Mouse (Mus musculus) neural tube, embryonic 12.5 days (tissue): ENCODE data around the gene Tlk2. TPM values are rescaled to one million over a fixed set of nuclear protein-coding genes. Genes with fewer than 3 reads are reported as not detected.

Experiments
- ATAC-seq: fragments of 200-750 bp; cut with Nextera tagmentation; 2 replicates; pipeline ENCODE4 v1.8.0; 2017; ENCODE audit warnings: low read depth, mild to moderate bottlenecking, moderate TSS enrichment, moderate library complexity; ENCODE audit not compliant: low FRiP score
- H3K27ac ChIP-seq: fragments of 300-500 bp; sonication (generic); 2 replicates; pipeline ENCODE4 v1.5.1; 2016
- H3K27me3 ChIP-seq: fragments of 300-500 bp; sonication (generic); replicated peaks from 2 replicates; pipeline ENCODE4 v1.6.1; 2016; ENCODE audit warnings: mild to moderate bottlenecking
- H3K36me3 ChIP-seq: fragments of 300-500 bp; sonication (generic); 2 replicates; pipeline ENCODE4 v1.6.1; 2016; ENCODE audit warnings: mild to moderate bottlenecking
- H3K4me1 ChIP-seq: fragments of 300-500 bp; sonication (generic); 2 replicates; pipeline ENCODE4 v1.6.1; 2016
- H3K4me2 ChIP-seq: fragments of 300-500 bp; sonication (generic); replicated peaks from 2 replicates; pipeline ENCODE4 v1.6.1; 2016; ENCODE audit warnings: mild to moderate bottlenecking
- H3K4me3 ChIP-seq: fragments of 300-500 bp; sonication (generic); 2 replicates; pipeline ENCODE4 v1.5.1; 2016
- H3K9ac ChIP-seq: fragments of 300-500 bp; sonication (generic); 2 replicates; pipeline ENCODE4 v1.6.1; 2016; ENCODE audit warnings: mild to moderate bottlenecking
- H3K9me3 ChIP-seq: fragments of 300-500 bp; sonication (generic); 2 replicates; pipeline ENCODE4 v1.6.1; 2016; ENCODE audit warnings: mild to moderate bottlenecking
- WGBS: fragments of 180-500 bp; shearing (Covaris S2); methylation state at CpG from one replicate; pipeline ENCODE4 v1.1.7; 2016; 5-methylcytosine and 5-hydroxymethylcytosine counted together
- polyA plus RNA-seq: library from polyadenylated mRNA; unstranded; fragments of >200 nt; fragmentation: Nextera tagmentation; extraction: Ambion mirVana; gene quantifications from 2 replicates; pipeline ENCODE4 v1.2.1, GENCODE M21; 2016

The Tlk2 gene
- polyA plus RNA-seq, 1 experiment from 2014 or later: 25.4 TPM

DNA sequence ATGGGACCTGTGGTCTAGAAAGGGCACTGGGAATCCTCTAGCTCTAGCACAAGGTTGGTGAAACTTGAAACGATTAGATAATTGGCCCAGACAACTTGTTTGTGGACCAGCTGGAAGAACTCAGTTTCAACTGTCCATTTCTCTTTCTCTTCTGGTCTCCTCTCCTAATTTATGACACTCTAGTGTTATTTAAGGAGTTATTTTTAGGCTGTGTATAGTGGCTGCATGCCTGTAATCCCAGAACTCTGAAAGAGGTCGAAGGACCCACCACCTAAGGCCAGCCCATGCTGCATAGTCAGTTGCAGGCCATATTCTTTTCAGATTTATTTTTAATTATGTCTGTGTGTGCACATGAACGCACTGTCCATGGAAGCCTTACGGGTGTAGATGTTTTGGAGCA, 916 bp downstream of the Tlk2 start:
- WGBS: 86% methylated on average over 4 of the region's 4 CpGs
- Histone ChIP-seq H3K27ac (no peak overlapping the region), H3K9me3 (no peaks in the 10 kb centered on the region), H3K4me1 (peaks cover 18% of the 10 kb centered on the region), H3K9ac (peak overlapping the region; percentile 91), H3K36me3 (peaks cover 5% of the 10 kb centered on the region), H3K4me3 (peak overlapping the region; percentile 97; the same call in 1 of the 2 replicates), H3K4me2 (peak overlapping the region; percentile 87), H3K27me3 (no peaks in the 10 kb centered on the region)
- ATAC-seq: no peak

DNA sequence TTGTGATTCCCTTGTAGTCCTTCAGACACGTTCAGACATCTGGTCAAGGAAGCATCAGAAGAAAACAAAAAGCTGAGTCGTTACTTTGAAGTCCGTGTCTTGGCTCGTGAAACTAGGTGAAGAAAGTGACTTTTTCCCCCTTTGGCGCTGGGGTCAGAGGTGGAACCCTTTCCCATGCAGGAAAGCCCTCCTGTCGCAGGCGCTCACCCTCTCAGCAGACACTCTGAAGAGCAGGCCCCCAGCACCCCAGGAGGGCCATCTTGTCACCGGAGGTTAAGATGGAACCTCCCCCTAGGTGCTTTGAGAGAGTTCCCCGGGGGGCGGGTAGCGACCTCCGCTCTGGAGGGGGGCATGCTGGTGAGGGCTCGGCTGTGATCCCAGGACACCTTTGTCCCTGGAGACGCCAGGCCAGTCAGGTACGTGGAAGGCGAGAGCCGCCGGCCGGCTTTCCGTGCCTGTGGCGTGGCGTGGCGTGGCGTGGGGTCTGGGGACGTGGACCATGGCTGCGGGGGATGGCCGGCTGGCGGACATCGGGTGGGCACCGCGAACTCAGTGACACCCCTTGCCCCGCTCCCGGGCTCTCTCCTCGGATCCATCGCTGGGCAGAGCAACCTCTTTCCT, 2.0 kb downstream of the Tlk2 start:
- WGBS: under 1% methylated on average over 35 of the region's 35 CpGs
- peak; percentile 60 for ATAC-seq
- Histone ChIP-seq H3K4me3 (peak overlapping the region; percentile 97), H3K27ac (peak overlapping the region; percentile 93), H3K4me1 (peaks cover 18% of the 10 kb centered on the region), H3K9ac (peak overlapping the region; percentile 91), H3K27me3 (no peaks in the 10 kb centered on the region), H3K36me3 (peaks cover 14% of the 10 kb centered on the region), H3K4me2 (peak overlapping the region; percentile 87), H3K9me3 (no peaks in the 10 kb centered on the region)

- peak overlapping the region; percentile 93 for H3K27ac ChIP-seq
- peak overlapping the region; percentile 99 for H3K9ac ChIP-seq
- under 1% methylated on average over 59 of the region's 60 CpGs for WGBS
- H3K4me1 ChIP-seq: peaks cover 18% of the 10 kb centered on the region
- peak overlapping the region; percentile 87 for H3K4me2 ChIP-seq
- peak overlapping the region; percentile 97 for H3K4me3 ChIP-seq
- H3K36me3 ChIP-seq: peaks cover 18% of the 10 kb centered on the region
- H3K27me3 ChIP-seq: no peaks in the 10 kb centered on the region
- H3K9me3 ChIP-seq: no peaks in the 10 kb centered on the region
- ATAC-seq: peak; percentile 96
Observed at GRCm38 (mm10) chr11:105181126-105181637, 2.6 kb downstream of the Tlk2 start.

DNA sequence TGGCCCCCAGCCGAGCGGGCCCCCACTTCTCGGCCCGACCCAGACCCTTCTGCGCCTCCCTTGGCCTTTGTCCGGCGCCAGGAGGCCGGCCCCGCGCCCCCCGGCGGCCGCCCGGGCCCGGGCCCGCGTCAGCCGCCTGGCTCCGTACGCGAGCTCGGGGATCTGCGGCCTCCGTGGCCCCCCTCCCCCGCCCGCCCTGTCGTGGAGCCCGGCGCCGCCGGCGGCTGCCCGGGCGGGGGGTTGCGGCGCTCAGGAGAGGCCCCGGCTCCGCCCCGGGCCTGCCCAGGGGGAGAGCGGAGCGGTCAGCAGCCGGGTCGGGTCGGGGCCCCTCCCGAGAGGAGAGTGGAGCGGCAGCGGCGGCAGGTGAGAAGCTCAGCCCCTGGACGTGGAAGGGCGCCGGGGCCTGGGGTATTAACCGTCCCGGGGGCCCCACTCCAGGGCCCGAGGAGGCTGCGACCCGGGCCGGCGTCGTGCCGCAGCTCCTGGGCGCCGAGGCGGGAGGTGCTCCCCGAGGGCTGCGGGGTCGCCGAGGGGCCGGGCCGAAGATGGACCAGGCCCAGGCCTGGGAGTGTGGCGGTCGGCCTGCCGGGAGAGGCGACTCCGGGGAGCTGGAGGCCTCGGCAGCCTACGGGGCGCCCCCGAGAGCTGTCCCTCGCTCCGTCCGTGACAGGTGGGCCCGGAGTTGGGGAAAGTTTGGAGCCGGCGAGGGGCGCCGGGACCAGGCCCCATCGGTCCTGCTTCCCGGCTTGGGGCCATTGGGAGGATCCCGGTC, 3.3 kb downstream of the Tlk2 start:
- WGBS: 3% methylated on average over 78 of the region's 89 CpGs
- Histone ChIP-seq H3K27ac (peak overlapping the region; percentile 75), H3K36me3 (peaks cover 18% of the 10 kb centered on the region), H3K9me3 (no peaks in the 10 kb centered on the region), H3K4me3 (peak overlapping the region; percentile 97), H3K27me3 (no peaks in the 10 kb centered on the region), H3K4me2 (peak overlapping the region; percentile 76), H3K9ac (peak overlapping the region; percentile 99), H3K4me1 (peaks cover 18% of the 10 kb centered on the region)
- ATAC-seq: peak; percentile 74

- WGBS: 8% methylated on average over 4 of the region's 4 CpGs
- H3K9ac ChIP-seq: peak overlapping the region; percentile 99
- H3K9me3 ChIP-seq: no peaks in the 10 kb centered on the region
Observed at GRCm38 (mm10) chr11:105182461-105182855, 3.9 kb downstream of the Tlk2 start.

GRCm38 (mm10) chr11:105184678-105185077, 6.1 kb downstream of the Tlk2 start:
- H3K9ac ChIP-seq: no peak overlapping the region
- no peak overlapping the region for H3K4me2 ChIP-seq
- H3K4me3 ChIP-seq: no peak overlapping the region
- WGBS: 91% methylated on average over 3 of the region's 3 CpGs
- H3K36me3 ChIP-seq: peaks cover 18% of the 10 kb centered on the region
- peaks cover 12% of the 10 kb centered on the region for H3K4me1 ChIP-seq
- H3K27me3 ChIP-seq: no peaks in the 10 kb centered on the region
- ATAC-seq: no peak
- no peak overlapping the region for H3K27ac ChIP-seq
- H3K9me3 ChIP-seq: no peaks in the 10 kb centered on the region

More at GRCm38 (mm10) chr11:105182461-105182855, 3.9 kb downstream of the Tlk2 start:
- ATAC-seq: no peak
- Histone ChIP-seq H3K4me2 (peak overlapping the region; percentile 76), H3K36me3 (peaks cover 18% of the 10 kb centered on the region), H3K4me1 (peaks cover 18% of the 10 kb centered on the region), H3K27ac (peak overlapping the region; percentile 75; the same call in 1 of the 2 replicates), H3K4me3 (peak overlapping the region; percentile 97), H3K27me3 (no peaks in the 10 kb centered on the region)

- H3K9ac ChIP-seq: no peak overlapping the region
- no peak overlapping the region for H3K27ac ChIP-seq
- H3K4me2 ChIP-seq: no peak overlapping the region
- H3K4me3 ChIP-seq: no peak overlapping the region
- WGBS: 90% methylated on average over 3 of the region's 3 CpGs
- peaks cover 5% of the 10 kb centered on the region; the same call in 1 of the 2 replicates for H3K36me3 ChIP-seq
- no peak for ATAC-seq
- no peaks in the 10 kb centered on the region for H3K4me1 ChIP-seq
- H3K27me3 ChIP-seq: no peaks in the 10 kb centered on the region
- H3K9me3 ChIP-seq: no peaks in the 10 kb centered on the region
Observed at GRCm38 (mm10) chr11:105192186-105192585, 13.6 kb downstream of the Tlk2 start.

DNA sequence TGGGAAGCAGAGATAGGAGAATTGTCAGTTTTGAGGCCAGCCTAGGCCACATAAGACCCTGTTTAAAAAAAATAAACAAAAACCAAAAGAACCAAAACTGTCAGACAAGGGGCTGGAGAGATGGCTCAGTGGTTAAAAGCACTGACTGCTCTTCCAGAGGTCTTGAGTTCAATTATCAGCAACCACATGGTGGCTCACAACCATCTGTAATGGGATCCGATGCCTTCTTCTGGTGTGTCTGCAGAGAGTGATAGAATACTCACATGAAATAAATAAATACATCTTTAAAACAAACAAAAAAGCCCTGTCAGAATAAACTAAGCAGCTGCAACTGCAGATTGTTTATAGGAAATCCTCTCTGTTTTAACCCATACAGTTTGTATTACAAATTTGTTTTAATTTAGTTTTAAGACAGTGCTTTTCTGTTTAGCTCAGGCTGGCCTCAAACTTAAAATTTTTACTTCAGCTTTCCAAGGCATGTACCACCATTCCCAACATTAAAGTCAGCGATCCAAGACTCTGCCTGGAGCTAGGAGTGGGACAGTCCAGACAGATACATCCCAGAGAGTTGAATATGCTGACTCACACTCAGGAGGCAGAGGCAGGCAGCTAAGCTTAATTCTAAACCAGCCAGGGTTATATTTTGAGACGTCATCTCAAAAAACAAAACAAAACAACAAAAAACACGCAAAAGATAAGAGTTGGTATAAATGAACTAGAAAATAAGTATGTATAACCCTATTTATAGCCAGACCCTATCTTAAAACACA, 18.5 kb downstream of the Tlk2 start:
- Histone ChIP-seq H3K27ac (no peak overlapping the region), H3K9me3 (no peaks in the 10 kb centered on the region), H3K27me3 (no peaks in the 10 kb centered on the region), H3K36me3 (peaks cover 2% of the 10 kb centered on the region; the same call in 1 of the 2 replicates), H3K4me1 (no peaks in the 10 kb centered on the region), H3K4me2 (no peak overlapping the region), H3K4me3 (no peak overlapping the region), H3K9ac (no peak overlapping the region)
- no peak for ATAC-seq
- 92% methylated on average over 4 of the region's 4 CpGs for WGBS

GRCm38 (mm10) chr11:105202403-105202802, 23.8 kb downstream of the Tlk2 start:
- H3K4me1 ChIP-seq: 0 out of 2 replicates have a peak, but pooled peaks cover 8% of the 10 kb centered on the region
- no peaks in the 10 kb centered on the region for H3K9me3 ChIP-seq
- no peaks in the 10 kb centered on the region for H3K27me3 ChIP-seq
- H3K9ac ChIP-seq: no peak overlapping the region
- H3K36me3 ChIP-seq: no peaks in the 10 kb centered on the region; the same call in 1 of the 2 replicates
- no peak overlapping the region for H3K27ac ChIP-seq
- no peak for ATAC-seq
- no peak overlapping the region for H3K4me3 ChIP-seq
- H3K4me2 ChIP-seq: no peak overlapping the region
- WGBS: 61% methylated on average over 3 of the region's 3 CpGs

- Histone ChIP-seq H3K4me2 (no peak overlapping the region), H3K27ac (no peak overlapping the region), H3K27me3 (no peaks in the 10 kb centered on the region), H3K9me3 (no peaks in the 10 kb centered on the region), H3K36me3 (peaks cover 16% of the 10 kb centered on the region), H3K4me3 (no peak overlapping the region), H3K9ac (no peak overlapping the region), H3K4me1 (no peaks in the 10 kb centered on the region)
- no peak for ATAC-seq
- 86% methylated on average over 1 of the region's 1 CpGs for WGBS
Observed at GRCm38 (mm10) chr11:105210007-105210406, 31.4 kb downstream of the Tlk2 start.

- peaks cover 16% of the 10 kb centered on the region for H3K36me3 ChIP-seq
- H3K4me2 ChIP-seq: no peak overlapping the region
- H3K27ac ChIP-seq: no peak overlapping the region
- H3K9me3 ChIP-seq: no peaks in the 10 kb centered on the region
- ATAC-seq: no peak
- no peak overlapping the region for H3K4me3 ChIP-seq
- no peaks in the 10 kb centered on the region for H3K27me3 ChIP-seq
- no peaks in the 10 kb centered on the region for H3K4me1 ChIP-seq
- WGBS: 98% methylated on average over 1 of the region's 1 CpGs
- no peak overlapping the region for H3K9ac ChIP-seq
Observed at GRCm38 (mm10) chr11:105214257-105214656, 35.6 kb downstream of the Tlk2 start.

DNA sequence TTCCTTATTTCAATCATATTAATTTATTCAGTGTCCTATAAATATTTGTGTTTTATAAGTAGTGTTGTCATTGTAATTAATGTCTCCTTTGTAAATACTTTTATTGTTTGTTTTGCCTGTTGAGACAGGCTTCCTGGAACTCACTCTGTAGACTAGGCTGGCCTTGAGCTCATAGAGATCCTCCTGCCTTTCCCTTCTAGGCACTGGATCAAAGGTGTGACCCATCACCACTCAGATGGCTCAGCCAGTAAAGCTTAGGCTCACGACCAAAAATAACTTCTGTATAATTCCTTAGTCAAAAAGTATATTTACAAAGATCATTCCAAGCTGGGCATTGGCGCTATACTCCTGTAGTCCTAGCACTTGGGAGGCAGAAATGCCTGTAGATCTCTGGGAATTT, 39.2 kb downstream of the Tlk2 start:
- no peak overlapping the region for H3K27ac ChIP-seq
- H3K4me2 ChIP-seq: no peak overlapping the region
- H3K9ac ChIP-seq: no peak overlapping the region
- ATAC-seq: no peak
- H3K27me3 ChIP-seq: no peaks in the 10 kb centered on the region
- no peak overlapping the region for H3K4me3 ChIP-seq
- peaks cover 19% of the 10 kb centered on the region for H3K36me3 ChIP-seq
- no peaks in the 10 kb centered on the region for H3K9me3 ChIP-seq
- no peaks in the 10 kb centered on the region for H3K4me1 ChIP-seq
- 91% methylated on average over 2 of the region's 2 CpGs for whole genome bisulfite sequencing
